Mouse (Mus musculus): ENCODE measurements around the gene Elob. TPM values are rescaled to one million over a fixed set of nuclear protein-coding genes. Genes with fewer than 3 reads are reported as not detected.
A peak's percentile ranks its signal among the peaks of the same experiment; 100 is the strongest.

Gene Elob
- polyA plus RNA-seq, 1 experiment from 2014 or later: 610 TPM

GRCm38 (mm10) chr17:23803366-23804041 lies 25.4 kb downstream of the Elob start:
- CTCF ChIA-PET: interaction anchor here (0.9 to 1.1 kb wide), 2 partner anchors 30 to 41 kb away, joined by 4 to 5 read pairs; partner anchors contain the start of genes Prss32 and Prss41
- peak; percentile 32 for ATAC-seq
- no peak for DNase-seq (ENCODE audit: low read depth, low spot score)
- in situ Hi-C loops (cut with MboI; ENCODE audit: low pct_unique_long_range_greater_than_20kb): no loop called here
- TF ChIP-seq CTCF (IDR thresholded peaks at IDR 0.05): no peak
- POLR2A ChIA-PET: interaction anchor here (0.8 to 1.1 kb wide), 2 partner anchors 29 to 53 kb away, joined by 3 to 4 read pairs; no protein-coding TSS in a partner anchor
- no peaks in the 10 kb centered on the region for H3K27me3 ChIP-seq

GRCm38 (mm10) chr17:23802746-23803365 lies 26.1 kb downstream of the Elob start:
- H3K27me3 ChIP-seq: no peaks in the 10 kb centered on the region
- POLR2A ChIA-PET: interaction anchor here (0.6 to 1.1 kb wide), 2 partner anchors 54 to 409 kb away, joined by 3 to 4 read pairs; no protein-coding TSS in a partner anchor
- in situ Hi-C loops (cut with MboI; ENCODE audit: low pct_unique_long_range_greater_than_20kb): no loop called here
- DNase-seq (ENCODE audit: low read depth, low spot score): peak; percentile 94
- CTCF ChIA-PET: interaction anchor here (0.9 to 1.6 kb wide), 3 partner anchors 16 to 41 kb away, joined by 4 to 5 read pairs (median 5); partner anchors contain the start of genes Prss32 and Prss41
- peak; percentile 96 for ATAC-seq
- TF ChIP-seq CTCF (IDR thresholded peaks at IDR 0.05): no peak

- no peak for TF ChIP-seq CTCF (IDR thresholded peaks at IDR 0.05)
- in situ Hi-C loops (cut with MboI; ENCODE audit: low pct_unique_long_range_greater_than_20kb): no loop called here
- DNase-seq (ENCODE audit: low read depth, low spot score): no peak
- ChIA-PET POLR2A (no interaction called here), CTCF (interaction anchor here (0.7 to 1.6 kb wide), 4 partner anchors 12 to 34 kb away, joined by 3 to 5 read pairs (median 4); partner anchors contain the start of genes Elob, Prss33 and Srrm2)
- H3K27me3 ChIP-seq: no peaks in the 10 kb centered on the region
- no peak for ATAC-seq
Observed at GRCm38 (mm10) chr17:23801627-23802026, 27.3 kb downstream of the Elob start.

- in situ Hi-C loops (cut with MboI; ENCODE audit: low pct_unique_long_range_greater_than_20kb): no loop called here
- POLR2A ChIA-PET: no interaction called here
- CTCF ChIA-PET: no interaction called here
- TF ChIP-seq CTCF (IDR thresholded peaks at IDR 0.05): no peak
- DNase-seq (ENCODE audit: low read depth, low spot score) (no peak), ATAC-seq (no peak)
- H3K27me3 ChIP-seq: no peaks in the 10 kb centered on the region
Observed at GRCm38 (mm10) chr17:23797316-23797715, 31.6 kb downstream of the Elob start.

- DNase-seq (ENCODE audit: low read depth, low spot score) (no peak), ATAC-seq (no peak)
- ChIA-PET POLR2A (no interaction called here), CTCF (no interaction called here)
- H3K27me3 ChIP-seq: no peaks in the 10 kb centered on the region
- in situ Hi-C loops (cut with MboI; ENCODE audit: low pct_unique_long_range_greater_than_20kb): no loop called here
- no peak for TF ChIP-seq CTCF (IDR thresholded peaks at IDR 0.05)
Observed at GRCm38 (mm10) chr17:23795323-23795722, 33.6 kb downstream of the Elob start.

GRCm38 (mm10) chr17:23791079-23791357 lies 37.9 kb downstream of the Elob start:
- ATAC-seq (no peak), DNase-seq (ENCODE audit: low read depth, low spot score) (no peak)
- ChIA-PET CTCF (interaction anchor here (1.0 kb wide), 1 partner anchor 16 kb away, joined by 3 read pairs; no protein-coding TSS in a partner anchor), POLR2A (no interaction called here)
- TF ChIP-seq CTCF (IDR thresholded peaks at IDR 0.05): no peak
- no peaks in the 10 kb centered on the region for H3K27me3 ChIP-seq
- in situ Hi-C loops (cut with MboI; ENCODE audit: low pct_unique_long_range_greater_than_20kb): no loop called here

GRCm38 (mm10) chr17:23790269-23791078 lies 38.5 kb downstream of the Elob start, which contains the start of gene Srrm2:
Gene Srrm2, plus strand, starts transcription at chr17:23790532.
- no peaks in the 10 kb centered on the region for H3K27me3 ChIP-seq
- POLR2A ChIA-PET: no interaction called here
- in situ Hi-C loops (cut with MboI; ENCODE audit: low pct_unique_long_range_greater_than_20kb): no loop called here
- CTCF ChIA-PET: interaction anchor here (1.0 kb wide), 2 partner anchors 10 to 17 kb away, joined by 3 to 4 read pairs; no protein-coding TSS in a partner anchor
- DNase-seq (ENCODE audit: low read depth, low spot score) (no peak), ATAC-seq (no peak)
- no peak for TF ChIP-seq CTCF (IDR thresholded peaks at IDR 0.05)

- in situ Hi-C loops (cut with MboI; ENCODE audit: low pct_unique_long_range_greater_than_20kb): no loop called here
- ATAC-seq: no peak
- H3K27me3 ChIP-seq: no peaks in the 10 kb centered on the region
- TF ChIP-seq CTCF (IDR thresholded peaks at IDR 0.05): no peak
- POLR2A ChIA-PET: no interaction called here
- CTCF ChIA-PET: interaction anchor here (1.0 kb wide), 2 partner anchors 11 to 17 kb away, joined by 3 to 4 read pairs; no protein-coding TSS in a partner anchor
- no peak for DNase-seq (ENCODE audit: low read depth, low spot score)
Observed at GRCm38 (mm10) chr17:23789749-23790268, 39.1 kb downstream of the Elob start.

- no peak for DNase-seq (ENCODE audit: low read depth, low spot score)
- H3K27me3 ChIP-seq: no peaks in the 10 kb centered on the region
- ChIA-PET CTCF (interaction anchor here (1.6 kb wide), 1 partner anchor 12 kb away, joined by 5 read pairs; no protein-coding TSS in a partner anchor), POLR2A (interaction anchor here (1.2 kb wide), 1 partner anchor 15 kb away, joined by 3 read pairs; no protein-coding TSS in a partner anchor)
- TF ChIP-seq CTCF (IDR thresholded peaks at IDR 0.05): no peak
- in situ Hi-C loops (cut with MboI; ENCODE audit: low pct_unique_long_range_greater_than_20kb): no loop called here
- no peak for ATAC-seq
Observed at GRCm38 (mm10) chr17:23788973-23789372, 40.0 kb downstream of the Elob start.

GRCm38 (mm10) chr17:23786510-23786931 lies 42.4 kb downstream of the Elob start:
- POLR2A ChIA-PET: no interaction called here
- in situ Hi-C loops (cut with MboI; ENCODE audit: low pct_unique_long_range_greater_than_20kb): no loop called here
- no peak for ATAC-seq
- H3K27me3 ChIP-seq: no peaks in the 10 kb centered on the region
- no peak for DNase-seq (ENCODE audit: low read depth, low spot score)
- CTCF ChIA-PET: interaction anchor here (1.8 kb wide), 1 partner anchor 15 kb away, joined by 5 read pairs; no protein-coding TSS in a partner anchor
- TF ChIP-seq CTCF (IDR thresholded peaks at IDR 0.05): no peak
